Mouse (Mus musculus) skeletal muscle tissue, adult 2 months (tissue): ENCODE measurements around the gene Cdyl.

Experiments
- DNase-seq: peaks from one replicate; pipeline ENCODE4 v3.0.0-alpha.2; 2012; ENCODE audit warnings: low read depth, low spot score

Cdyl gene

GRCm38 (mm10) chr13:35797811-35798522 is 138.3 kb downstream of the Cdyl start:
- no peak for DNase-seq

GRCm38 (mm10) chr13:35798645-35799044 is 139.0 kb downstream of the Cdyl start:
- DNase-seq, result no peak

- no peak for DNase-seq
Observed at GRCm38 (mm10) chr13:35800270-35800669, 140.6 kb downstream of the Cdyl start.

GRCm38 (mm10) chr13:35805727-35806126 is 146.1 kb downstream of the Cdyl start:
- no peak for DNase-seq

GRCm38 (mm10) chr13:35806165-35806564 is 146.5 kb downstream of the Cdyl start:
- DNase-seq, result no peak

- DNase-seq, result no peak
Observed at GRCm38 (mm10) chr13:35807016-35807415, 147.4 kb downstream of the Cdyl start.

GRCm38 (mm10) chr13:35807525-35807924 is 147.9 kb downstream of the Cdyl start:
- no peak for DNase-seq

- DNase-seq, result no peak
Observed at GRCm38 (mm10) chr13:35807940-35808339, 148.3 kb downstream of the Cdyl start.

GRCm38 (mm10) chr13:35809252-35810159 is 149.9 kb downstream of the Cdyl start:
- no peak for DNase-seq

- no peak for DNase-seq
Observed at GRCm38 (mm10) chr13:35810160-35810537, 150.5 kb downstream of the Cdyl start.

- DNase-seq, result no peak
Observed at GRCm38 (mm10) chr13:35811361-35812190, 151.9 kb downstream of the Cdyl start.

- DNase-seq, result no peak
Observed at GRCm38 (mm10) chr13:35812191-35812440, 152.5 kb downstream of the Cdyl start.

GRCm38 (mm10) chr13:35813348-35814127 is 153.9 kb downstream of the Cdyl start:
- DNase-seq, result no peak

- DNase-seq, result no peak
Observed at GRCm38 (mm10) chr13:35815205-35815726, 155.6 kb downstream of the Cdyl start.

- peak; percentile 35 for DNase-seq
Observed at GRCm38 (mm10) chr13:35815782-35816368, 156.2 kb downstream of the Cdyl start.

GRCm38 (mm10) chr13:35817626-35818025 is 158.0 kb downstream of the Cdyl start:
- no peak for DNase-seq

GRCm38 (mm10) chr13:35818060-35818459 is 158.4 kb downstream of the Cdyl start:
- DNase-seq, result no peak

- DNase-seq, result no peak
Observed at GRCm38 (mm10) chr13:35821821-35822454, 162.3 kb downstream of the Cdyl start.

- DNase-seq, result no peak
Observed at GRCm38 (mm10) chr13:35822795-35823194, 163.2 kb downstream of the Cdyl start.

GRCm38 (mm10) chr13:35825639-35826038 is 166.0 kb downstream of the Cdyl start:
- DNase-seq, result no peak
